Mouse (Mus musculus) pancreas, adult 10 weeks (tissue): ENCODE data around the gene Esyt3. TPM values are rescaled to one million over a fixed set of nuclear protein-coding genes. Genes with fewer than 3 reads are reported as not detected.

Experiments
- polyA plus RNA-seq: library from polyadenylated mRNA; stranded (reverse); fragments of 350-450 nt; fragmentation: Illumina TruSeq; extraction: RNeasy Lipid Tissue Mini Kit (QIAGEN cat#74804); gene quantifications from one replicate; pipeline ENCODE4 v1.2.3, GENCODE M21; 2015; ENCODE audit warnings: low read depth, low replicate concordance; ENCODE audit not compliant: insufficient read depth

The Esyt3 gene
- 1.0 TPM for polyA plus RNA-seq

DNA sequence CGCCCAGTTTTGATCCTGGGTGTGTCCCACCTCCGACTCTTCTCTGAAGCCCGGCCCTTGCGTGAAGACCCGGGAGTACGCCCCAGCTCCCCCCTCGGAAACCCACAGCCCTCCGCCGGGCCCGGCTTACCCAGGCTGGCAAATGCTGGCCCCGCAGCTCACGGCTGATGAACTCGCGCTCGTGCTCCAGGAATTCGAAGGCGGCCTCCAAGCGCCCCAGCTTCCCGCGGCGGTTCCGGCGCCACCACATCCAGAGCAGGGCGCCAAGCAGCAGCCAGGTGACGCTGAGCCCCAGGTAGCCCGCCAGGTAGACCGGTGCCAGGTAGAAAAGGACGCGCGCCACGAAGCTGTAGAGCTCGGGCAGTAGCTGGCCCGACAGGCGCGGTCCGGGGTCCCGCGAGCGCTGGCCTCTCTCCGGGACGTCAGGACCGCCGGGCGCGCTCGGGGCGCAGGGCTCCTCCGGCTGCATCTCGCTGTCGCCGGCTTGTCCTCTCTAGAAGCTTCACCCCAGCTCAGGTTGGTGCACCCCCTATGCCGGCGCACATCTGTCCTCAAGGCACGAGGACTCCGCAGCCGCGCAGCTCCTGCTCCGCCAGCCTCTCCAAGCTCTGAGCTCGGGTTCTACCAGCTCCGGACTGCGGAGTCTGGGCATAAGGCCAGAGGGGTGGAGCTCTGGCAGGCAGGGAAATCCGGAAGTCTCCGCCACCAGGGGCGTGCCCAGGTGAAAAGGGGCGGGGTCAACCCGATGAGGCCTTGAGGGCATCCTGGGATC lies at the start of gene Esyt3:
Gene Esyt3 (minus strand): TSS at position 637 of the 772 bp plus-strand sequence.

Other genes with a start within 250 kb of the Esyt3 start
- 2.2 TPM for gene Pik3cb, start 217.9 kb downstream of the Esyt3 start, polyA plus RNA-seq
- gene Faiml, start 121.3 kb downstream of the Esyt3 start, polyA plus RNA-seq = not detected
- 5.8 TPM for gene Cep70, start 115.2 kb downstream of the Esyt3 start, polyA plus RNA-seq
- 4.2 TPM for gene Mras, start 78.8 kb upstream of the Esyt3 start, polyA plus RNA-seq
- not detected for gene Nme9, start 92.9 kb upstream of the Esyt3 start, polyA plus RNA-seq
- gene Armc8, start 210.3 kb upstream of the Esyt3 start, polyA plus RNA-seq = 4.0 TPM
- gene Dbr1, start 217.2 kb upstream of the Esyt3 start, polyA plus RNA-seq = 5.1 TPM